Mouse (Mus musculus): ENCODE measurements around the gene Il10rb.
"Not testable (repeated sequence)": the region's sequence is repeated elsewhere in the genome, so short reads cannot be mapped to it uniquely, and the experiment has no call there.

Il10rb gene

GRCm38 (mm10) chr16:91415391-91416189 lies 9.6 kb downstream of the Il10rb start:
- in situ Hi-C loops (cut with MboI, MseI), result no loop called here

GRCm38 (mm10) chr16:91416357-91416756 lies 10.4 kb downstream of the Il10rb start:
- in situ Hi-C loops (cut with MboI, MseI), result no loop called here

GRCm38 (mm10) chr16:91416938-91417337 lies 11.0 kb downstream of the Il10rb start:
- in situ Hi-C loops (cut with MboI, MseI), result no loop called here

GRCm38 (mm10) chr16:91418531-91418930 lies 12.6 kb downstream of the Il10rb start:
- in situ Hi-C loops (cut with MboI, MseI), result no loop called here

- in situ Hi-C loops (cut with MboI, MseI), result loop anchor here (10.0 kb wide), 1 partner anchor 251 kb away; no protein-coding TSS in a partner anchor
Observed at GRCm38 (mm10) chr16:91425816-91426215, 19.9 kb downstream of the Il10rb start.

- in situ Hi-C loops (cut with MboI, MseI), result loop anchor here (10.0 kb wide), 1 partner anchor 252 kb away; no protein-coding TSS in a partner anchor
Observed at GRCm38 (mm10) chr16:91426586-91426985, 20.6 kb downstream of the Il10rb start.

GRCm38 (mm10) chr16:91427461-91427860 lies 21.5 kb downstream of the Il10rb start:
- in situ Hi-C loops (cut with MboI, MseI), result loop anchor here (10.0 kb wide), 1 partner anchor 253 kb away; no protein-coding TSS in a partner anchor

GRCm38 (mm10) chr16:91428259-91428865 lies 22.4 kb downstream of the Il10rb start:
- in situ Hi-C loops (cut with MboI, MseI), result loop anchor here (10.0 kb wide), 1 partner anchor 254 kb away; no protein-coding TSS in a partner anchor

- in situ Hi-C loops (cut with MboI, MseI), result no loop called here
Observed at GRCm38 (mm10) chr16:91432720-91433328, 26.9 kb downstream of the Il10rb start.

GRCm38 (mm10) chr16:91433329-91433933 lies 27.5 kb downstream of the Il10rb start:
- in situ Hi-C loops (cut with MboI, MseI), result no loop called here

GRCm38 (mm10) chr16:91434119-91434518 lies 28.2 kb downstream of the Il10rb start:
- in situ Hi-C loops (cut with MboI, MseI), result no loop called here

- in situ Hi-C loops (cut with MboI, MseI), result no loop called here
Observed at GRCm38 (mm10) chr16:91438081-91438480, 32.1 kb downstream of the Il10rb start.

- in situ Hi-C loops (cut with MboI, MseI), result not testable (repeated sequence)
Observed at GRCm38 (mm10) chr16:91438599-91438998, 32.6 kb downstream of the Il10rb start.

- in situ Hi-C loops (cut with MboI, MseI), result no loop called here
Observed at GRCm38 (mm10) chr16:91441366-91441765, 35.4 kb downstream of the Il10rb start.

GRCm38 (mm10) chr16:91441811-91442240 lies 35.9 kb downstream of the Il10rb start:
- in situ Hi-C loops (cut with MboI, MseI), result no loop called here

GRCm38 (mm10) chr16:91442446-91442845 lies 36.5 kb downstream of the Il10rb start:
- in situ Hi-C loops (cut with MboI, MseI), result no loop called here

- in situ Hi-C loops (cut with MboI, MseI), result no loop called here
Observed at GRCm38 (mm10) chr16:91443211-91443611, 37.2 kb downstream of the Il10rb start.

GRCm38 (mm10) chr16:91444847-91445246 lies 38.9 kb downstream of the Il10rb start:
- in situ Hi-C loops (cut with MboI, MseI), result no loop called here

- in situ Hi-C loops (cut with MboI, MseI), result no loop called here
Observed at GRCm38 (mm10) chr16:91445566-91445965, 39.6 kb downstream of the Il10rb start.

- in situ Hi-C loops (cut with MboI, MseI), result no loop called here
Observed at GRCm38 (mm10) chr16:91446778-91447511, 41.0 kb downstream of the Il10rb start.

GRCm38 (mm10) chr16:91447512-91447900 lies 41.5 kb downstream of the Il10rb start:
- in situ Hi-C loops (cut with MboI, MseI), result no loop called here

Measured in T-helper 2 cell (primary cell).